Mouse (Mus musculus): ENCODE measurements around the gene Grin2a.

- no peak for TF ChIP-seq CTCF (IDR thresholded peaks at IDR 0.05; ENCODE audit: borderline replicate concordance, control insufficient read depth, extremely low read depth, insufficient read depth, low read length, poor library complexity)
- no peak for TF ChIP-seq POLR2A (IDR thresholded peaks at IDR 0.05; ENCODE audit: control insufficient read depth, extremely low read depth, insufficient read depth, low read length, poor library complexity)
Measured at GRCm38 (mm10) chr16:9602579-9602978, 392.8 kb downstream of the Grin2a start.
